In genomic region chr2:125375926-125376325, GRCm38 (mm10) we compare ENCODE assay signal across 19 mouse cellular contexts.
DNase-seq lines count a peak whose midpoint lies in the region; ATAC-seq and TF ChIP-seq lines count a peak whose summit lies in the region.
"Had no signal": no experiment of that assay in that cellular context is flagged by ENCODE, and none has a peak within 500 bp of the region (broad histone marks: within the 10 kb centered on the region; RNA-seq: fewer than 3 reads in every experiment).

No protein-coding gene starts in this region.

- no peak overlapping the region for H3K9ac ChIP-seq in midbrain, embryonic 11.5 days (ENCODE audit: low read length)
- H3K9ac ChIP-seq in midbrain, postnatal 0 days (replicated peaks; ENCODE audit: low read length, poor library complexity, severe bottlenecking): no peak overlapping the region

- H3K4me2 ChIP-seq in midbrain, embryonic 11.5 days: no peak overlapping the region
- no peak overlapping the region for H3K4me2 ChIP-seq in midbrain, postnatal 0 days (ENCODE audit: low read depth, low read length, poor library complexity, severe bottlenecking)

- H3K27ac ChIP-seq in midbrain, embryonic 11.5 days (ENCODE audit: low read depth, low read length): no peak overlapping the region
- no peak overlapping the region for H3K27ac ChIP-seq in midbrain, postnatal 0 days (ENCODE audit: low read depth, low read length)

- H3K4me3 ChIP-seq in midbrain, embryonic 11.5 days (ENCODE audit: low read depth, low read length): no peak overlapping the region
- H3K4me3 ChIP-seq in midbrain, postnatal 0 days (ENCODE audit: low read depth, low read length): no peak overlapping the region

- H3K4me1 ChIP-seq in midbrain, embryonic 11.5 days (ENCODE audit: control insufficient read depth, insufficient read depth, low read length): no peaks in the 10 kb centered on the region
- no peaks in the 10 kb centered on the region for H3K4me1 ChIP-seq in midbrain, postnatal 0 days (ENCODE audit: insufficient read depth, low read length)

- no peaks in the 10 kb centered on the region for H3K27me3 ChIP-seq in midbrain, embryonic 11.5 days (ENCODE audit: control insufficient read depth, insufficient read depth, low read length)
- no peaks in the 10 kb centered on the region for H3K27me3 ChIP-seq in midbrain, postnatal 0 days (ENCODE audit: insufficient read depth, low read length)
- H3K27me3 ChIP-seq: CH12.LX, Patski had no signal

- ATAC-seq in midbrain, embryonic 11.5 days (ENCODE audit: low FRiP score): no peak
- no peak for ATAC-seq in midbrain, postnatal 0 days (ENCODE audit: low FRiP score)
- ATAC-seq: activated CD4-positive, CD25-positive, alpha-beta regulatory T cell, adult 4 months; CD4-positive, CD25-positive, alpha-beta regulatory T cell, adult 4 months; Patski had no signal

- TF ChIP-seq CTCF in midbrain, postnatal 0 days (IDR thresholded peaks at IDR 0.05): no peak

- 51% methylated on average over 5 of the region's 5 CpGs for WGBS in midbrain, embryonic 11.5 days
- 33% methylated on average over 5 of the region's 5 CpGs for WGBS in midbrain, postnatal 0 days

- H3K9me3 ChIP-seq in midbrain, embryonic 11.5 days (ENCODE audit: control insufficient read depth, low read length): no peaks in the 10 kb centered on the region
- no peaks in the 10 kb centered on the region for H3K9me3 ChIP-seq in midbrain, postnatal 0 days (ENCODE audit: low read length)
- H3K9me3 ChIP-seq: G1E had no signal

- H3K36me3 ChIP-seq in midbrain, embryonic 11.5 days (ENCODE audit: control insufficient read depth, insufficient read depth, low read length): no peaks in the 10 kb centered on the region
- H3K36me3 ChIP-seq in midbrain, postnatal 0 days (ENCODE audit: insufficient read depth, low read length): peaks cover 13% of the 10 kb centered on the region; the same call in 1 of the 2 replicates
- H3K36me3 ChIP-seq: G1E had no signal

- DNase-seq in heart, adult 11 months: peak; percentile 66
- DNase-seq in heart, adult 8-10 months (ENCODE audit: low spot score): no peak
- DNase-seq in midbrain, embryonic 11.5 days (ENCODE audit: low spot score, missing footprints): peak; percentile 76
- no peak for DNase-seq in midbrain, postnatal 0 days (ENCODE audit: low spot score)
- DNase-seq: adrenal gland, adult 2 months; adrenal gland, adult 8-10 months; adrenal gland, postnatal 10 days; adrenal gland, postnatal 14 days; adrenal gland, postnatal 25 days; adrenal gland, postnatal 36 days; B cell, adult 2 months; cerebellum, adult 11 months; cerebellum, adult 11-12 months; cerebellum, adult 18-20 months had no signal

Comparison
In these comparisons a context has a peak if more than half of its experiments do, and no peak if none do; other contexts are left out.
1. DNase-seq: peak in heart, adult 11 months (single experiment) and midbrain, embryonic 11.5 days (single experiment); none in heart, adult 8-10 months (single experiment) and midbrain, postnatal 0 days (single experiment).